In genomic region chr7:119418523-119418922, GRCm38 (mm10) we compare ENCODE assay signal across 33 mouse cellular contexts. TPM values are rescaled to one million over a fixed set of nuclear protein-coding genes. Genes with fewer than 3 reads are reported as not detected.
A peak's percentile ranks its signal among the peaks of the same experiment; 100 is the strongest.
DNase-seq lines count a peak whose midpoint lies in the region; ATAC-seq and TF ChIP-seq lines count a peak whose summit lies in the region.
"Had no signal": no experiment of that assay in that cellular context is flagged by ENCODE, and none has a peak within 500 bp of the region (broad histone marks: within the 10 kb centered on the region; RNA-seq: fewer than 3 reads in every experiment).

No protein-coding gene starts in this region.

- no peak overlapping the region for H3K9ac ChIP-seq in midbrain, postnatal 0 days (replicated peaks; ENCODE audit: low read length, poor library complexity, severe bottlenecking)
- no peak overlapping the region for H3K9ac ChIP-seq in midbrain, embryonic 11.5 days (ENCODE audit: low read length)
- H3K9ac ChIP-seq: embryonic facial prominence, embryonic 13.5 days; forebrain, embryonic 12.5 days; forebrain, embryonic 15.5 days; heart, embryonic 12.5 days; heart, embryonic 15.5 days; hindbrain, embryonic 15.5 days; intestine, embryonic 15.5 days had no signal

- no peak for TF ChIP-seq POLR2A in brain, embryonic 14.5 days (IDR thresholded peaks at IDR 0.05; ENCODE audit: borderline replicate concordance, extremely low read depth, insufficient read depth, insufficient read length, poor library complexity, severe bottlenecking)

- H3K27ac ChIP-seq in midbrain, postnatal 0 days (ENCODE audit: low read depth, low read length), result no peak overlapping the region
- H3K27ac ChIP-seq in midbrain, embryonic 11.5 days (ENCODE audit: low read depth, low read length), result no peak overlapping the region
- H3K27ac ChIP-seq: embryonic facial prominence, embryonic 10.5 days; embryonic facial prominence, embryonic 13.5 days; forebrain, embryonic 12.5 days; forebrain, embryonic 15.5 days; heart, embryonic 15.5 days; hindbrain, embryonic 15.5 days; intestine, embryonic 15.5 days had no signal

- no peaks in the 10 kb centered on the region for H3K36me3 ChIP-seq in midbrain, postnatal 0 days (ENCODE audit: insufficient read depth, low read length)
- H3K36me3 ChIP-seq in midbrain, embryonic 11.5 days (ENCODE audit: control insufficient read depth, insufficient read depth, low read length), result no peaks in the 10 kb centered on the region
- H3K36me3 ChIP-seq in G1E (replicated peaks), result no peaks in the 10 kb centered on the region
- H3K36me3 ChIP-seq: embryonic facial prominence, embryonic 10.5 days; embryonic facial prominence, embryonic 13.5 days; forebrain, embryonic 12.5 days; forebrain, embryonic 15.5 days; heart, embryonic 12.5 days; heart, embryonic 15.5 days; hindbrain, embryonic 15.5 days; intestine, embryonic 15.5 days had no signal

- H3K4me1 ChIP-seq in midbrain, postnatal 0 days (ENCODE audit: insufficient read depth, low read length), result peaks cover 7% of the 10 kb centered on the region; the same call in 1 of the 2 replicates
- H3K4me1 ChIP-seq in midbrain, embryonic 11.5 days (ENCODE audit: control insufficient read depth, insufficient read depth, low read length), result no peaks in the 10 kb centered on the region
- no peaks in the 10 kb centered on the region for H3K4me1 ChIP-seq in G1E (ENCODE audit: insufficient read depth, low read depth, low read length)
- H3K4me1 ChIP-seq: embryonic facial prominence, embryonic 13.5 days; heart, embryonic 12.5 days; heart, embryonic 15.5 days; intestine, embryonic 15.5 days had no signal

- peak; percentile 7 to 22 for DNase-seq in cerebellum, postnatal 14 days
- DNase-seq in cerebellum, adult 8-10 months, result no peak
- peak; percentile 37 for DNase-seq in midbrain, postnatal 0 days (ENCODE audit: low spot score)
- no peak for DNase-seq in midbrain, embryonic 11.5 days (ENCODE audit: low spot score, missing footprints)
- no peak for DNase-seq in G1E (ENCODE audit: low spot score)
- DNase-seq in brain, embryonic 14.5 days (ENCODE audit: low read depth), result peak; percentile 8
- no peak for DNase-seq in urinary bladder, adult 2 months (ENCODE audit: low spot score)
- DNase-seq: adrenal gland, adult 8-10 months; adrenal gland, postnatal 25 days; B cell, adult 2 months; cerebellum, adult 11-12 months; cerebellum, adult 9-10 months; cerebellum, postnatal 36 days; embryo, embryonic 11 days; gastrocnemius, postnatal 25 days; heart, adult 18-20 months; heart, postnatal 10 days; heart, postnatal 36 days had no signal

- no peaks in the 10 kb centered on the region for H3K9me3 ChIP-seq in midbrain, postnatal 0 days (ENCODE audit: low read length)
- H3K9me3 ChIP-seq in midbrain, embryonic 11.5 days (ENCODE audit: control insufficient read depth, low read length), result no peaks in the 10 kb centered on the region
- H3K9me3 ChIP-seq in G1E (replicated peaks), result peaks cover 14% of the 10 kb centered on the region
- H3K9me3 ChIP-seq: embryonic facial prominence, embryonic 10.5 days; embryonic facial prominence, embryonic 13.5 days; forebrain, embryonic 12.5 days; forebrain, embryonic 15.5 days; heart, embryonic 12.5 days; heart, embryonic 15.5 days; hindbrain, embryonic 15.5 days; intestine, embryonic 15.5 days had no signal

- no peak for ATAC-seq in midbrain, postnatal 0 days (ENCODE audit: low FRiP score)
- ATAC-seq in midbrain, embryonic 11.5 days (ENCODE audit: low FRiP score), result no peak
- ATAC-seq in G1E (ENCODE audit: extremely low read depth, insufficient number of reproducible peaks, low FRiP score, poor library complexity, severe bottlenecking), result no peak
- ATAC-seq: forebrain, embryonic 15.5 days; intestine, embryonic 15.5 days had no signal

- H3K4me3 ChIP-seq in midbrain, postnatal 0 days (ENCODE audit: low read depth, low read length), result no peak overlapping the region
- H3K4me3 ChIP-seq in midbrain, embryonic 11.5 days (ENCODE audit: low read depth, low read length), result no peak overlapping the region
- 0 out of 2 replicates have a peak overlapping the region, but pooled peaks have one; percentile 16 for H3K4me3 ChIP-seq in G1E (ENCODE audit: low read depth, low read length)
- H3K4me3 ChIP-seq: embryonic facial prominence, embryonic 10.5 days; embryonic facial prominence, embryonic 13.5 days; erythroblast, embryonic 14.5 days; forebrain, embryonic 12.5 days; forebrain, embryonic 15.5 days; heart, embryonic 12.5 days; heart, embryonic 15.5 days; hindbrain, embryonic 15.5 days; intestine, embryonic 15.5 days had no signal

- 73% methylated on average over 1 of the region's 1 CpGs for WGBS in midbrain, postnatal 0 days
- 69% methylated on average over 1 of the region's 1 CpGs for WGBS in midbrain, embryonic 11.5 days

- no peak for TF ChIP-seq CTCF in midbrain, postnatal 0 days (IDR thresholded peaks at IDR 0.05)
- no peak for TF ChIP-seq CTCF in G1E (IDR thresholded peaks at IDR 0.05; ENCODE audit: low read depth, low read length)
- no peak for TF ChIP-seq CTCF in brain, embryonic 14.5 days (IDR thresholded peaks at IDR 0.05; ENCODE audit: borderline replicate concordance, extremely low read depth, insufficient read depth, insufficient read length)

- no peaks in the 10 kb centered on the region for H3K27me3 ChIP-seq in midbrain, postnatal 0 days (ENCODE audit: insufficient read depth, low read length)
- no peaks in the 10 kb centered on the region for H3K27me3 ChIP-seq in midbrain, embryonic 11.5 days (ENCODE audit: control insufficient read depth, insufficient read depth, low read length)
- H3K27me3 ChIP-seq in G1E (ENCODE audit: insufficient read depth, low read length), result no peaks in the 10 kb centered on the region
- H3K27me3 ChIP-seq: embryonic facial prominence, embryonic 13.5 days; forebrain, embryonic 12.5 days; forebrain, embryonic 15.5 days; heart, embryonic 12.5 days; heart, embryonic 15.5 days; hindbrain, embryonic 15.5 days; intestine, embryonic 15.5 days had no signal

- no peak overlapping the region for H3K4me2 ChIP-seq in midbrain, postnatal 0 days (ENCODE audit: low read depth, low read length, poor library complexity, severe bottlenecking)
- no peak overlapping the region for H3K4me2 ChIP-seq in midbrain, embryonic 11.5 days
- H3K4me2 ChIP-seq: embryonic facial prominence, embryonic 13.5 days; forebrain, embryonic 12.5 days; forebrain, embryonic 15.5 days; heart, embryonic 12.5 days; heart, embryonic 15.5 days; hindbrain, embryonic 15.5 days; intestine, embryonic 15.5 days had no signal

RNA-seq across cellular contexts. Expression of gene Gp2, which starts 40.6 kb away (rescaled TPM):
- not detected in 2 replicates for total RNA-seq in midbrain, postnatal 0 days (2014; rRNA removed)
- not detected in 2 replicates for polyA plus RNA-seq in midbrain, postnatal 0 days (2015; fragmentation: Nextera tagmentation; extraction: Ambion mirVana)
- not detected in 2 replicates for polyA plus RNA-seq in midbrain, embryonic 11.5 days (2014; fragmentation: Nextera tagmentation; extraction: Ambion mirVana)
- not detected in 2 replicates for total RNA-seq in G1E (2014; fragmentation: Nextera tagmentation)
- not detected in 2 replicates for total RNA-seq in G1E (2017)
- not detected in 2 replicates for polyA plus RNA-seq in G1E (2012)
- not detected in 2 replicates for polyA plus RNA-seq in brain, embryonic 14.5 days (2012; rRNA removed)
- polyA plus RNA-seq in urinary bladder, adult 2 months (2012; rRNA removed), result 0.03 TPM in 1 of 2 replicates, not detected in the other
- total RNA-seq: adrenal gland, adult 8-10 months; adrenal gland, postnatal 25 days; CH12.LX; gastrocnemius, adult 8-10 months; gastrocnemius, postnatal 25 days; heart, postnatal 36 days; MEL had no signal
- polyA plus RNA-seq: cortical plate, adult 2 months; embryonic facial prominence, embryonic 10.5 days; embryonic facial prominence, embryonic 13.5 days; erythroblast, embryonic 14.5 days; forebrain, embryonic 12.5 days; forebrain, embryonic 15.5 days; gonadal fat pad, adult 2 months; heart, embryonic 12.5 days; heart, embryonic 15.5 days; hindbrain, embryonic 11.5 days; hindbrain, embryonic 15.5 days had no signal

Comparison
In these comparisons a context has a peak if more than half of its experiments do, and no peak if none do; other contexts are left out.
1. DNase-seq: peak in cerebellum, postnatal 14 days (2 of 2), midbrain, postnatal 0 days (single experiment) and brain, embryonic 14.5 days (single experiment); none in cerebellum, adult 8-10 months (single experiment), midbrain, embryonic 11.5 days (single experiment), G1E (single experiment) and urinary bladder, adult 2 months (single experiment).